Mouse (Mus musculus) mature B cell (primary cell): ENCODE measurements around the gene Fbxl4.
"Not testable (repeated sequence)": the region's sequence is repeated elsewhere in the genome, so short reads cannot be mapped to it uniquely, and the experiment has no call there.

Experiments used
- in situ Hi-C: fragments of 300-500 bp; cut with MboI; formaldehyde crosslinking; loops from 2 replicates; pipeline ENCODE4 v1.14.3; 2019

Fbxl4 gene

GRCm38 (mm10) chr4:22357266-22357930, at the start of gene Fbxl4:
Fbxl4 (plus strand) TSS chr4:22357543.
- in situ Hi-C loops, result loop anchor here (25.0 kb wide), 1 partner anchor 495 kb away; no protein-coding TSS in a partner anchor

GRCm38 (mm10) chr4:22314564-22314963, 42.8 kb upstream of the Fbxl4 start:
- in situ Hi-C loops, result no loop called here

- in situ Hi-C loops, result no loop called here
Observed at GRCm38 (mm10) chr4:22342816-22343573, 14.3 kb upstream of the Fbxl4 start.

GRCm38 (mm10) chr4:22349086-22349485, 8.3 kb upstream of the Fbxl4 start:
- in situ Hi-C loops, result not testable (repeated sequence)

- in situ Hi-C loops, result loop anchor here (25.0 kb wide), 1 partner anchor 496 kb away; no protein-coding TSS in a partner anchor
Observed at GRCm38 (mm10) chr4:22357931-22358300, 573 bp downstream of the Fbxl4 start.

GRCm38 (mm10) chr4:22358487-22358886, 1.1 kb downstream of the Fbxl4 start:
- in situ Hi-C loops, result loop anchor here (25.0 kb wide), 1 partner anchor 496 kb away; no protein-coding TSS in a partner anchor

GRCm38 (mm10) chr4:22367368-22367767, 10.0 kb downstream of the Fbxl4 start:
- in situ Hi-C loops, result loop anchor here (25.0 kb wide), 1 partner anchor 505 kb away; no protein-coding TSS in a partner anchor

GRCm38 (mm10) chr4:22378516-22378915, 21.2 kb downstream of the Fbxl4 start:
- in situ Hi-C loops, result no loop called here

- in situ Hi-C loops, result no loop called here
Observed at GRCm38 (mm10) chr4:22380646-22381045, 23.3 kb downstream of the Fbxl4 start.

GRCm38 (mm10) chr4:22383528-22384265, 26.4 kb downstream of the Fbxl4 start:
- in situ Hi-C loops, result no loop called here

GRCm38 (mm10) chr4:22390045-22390444, 32.7 kb downstream of the Fbxl4 start:
- in situ Hi-C loops, result no loop called here

GRCm38 (mm10) chr4:22392777-22393473, 35.6 kb downstream of the Fbxl4 start:
- in situ Hi-C loops, result no loop called here

GRCm38 (mm10) chr4:22395404-22395803, 38.1 kb downstream of the Fbxl4 start:
- in situ Hi-C loops, result no loop called here

GRCm38 (mm10) chr4:22396484-22397000, 39.2 kb downstream of the Fbxl4 start:
- in situ Hi-C loops, result no loop called here

GRCm38 (mm10) chr4:22397003-22397402, 39.7 kb downstream of the Fbxl4 start:
- in situ Hi-C loops, result no loop called here

- in situ Hi-C loops, result no loop called here
Observed at GRCm38 (mm10) chr4:22402032-22402431, 44.7 kb downstream of the Fbxl4 start.

GRCm38 (mm10) chr4:22402930-22403329, 45.6 kb downstream of the Fbxl4 start:
- in situ Hi-C loops, result no loop called here

- in situ Hi-C loops, result no loop called here
Observed at GRCm38 (mm10) chr4:22420627-22421026, 63.3 kb downstream of the Fbxl4 start.

GRCm38 (mm10) chr4:22422400-22422799, 65.1 kb downstream of the Fbxl4 start:
- in situ Hi-C loops, result no loop called here

GRCm38 (mm10) chr4:22428150-22428549, 70.8 kb downstream of the Fbxl4 start:
- in situ Hi-C loops, result no loop called here

- in situ Hi-C loops, result no loop called here
Observed at GRCm38 (mm10) chr4:22469575-22469974, 112.2 kb downstream of the Fbxl4 start.
